Mouse (Mus musculus) kidney, postnatal 25 days (tissue): ENCODE measurements at regions not wholly inside any gene's neighbourhood (a gene's known extent, or its start where the extent isn't known, plus 50 kb on each side); places are given as distances from the start of the nearest gene placed in this dataset.
"Not testable (repeated sequence)": the region's sequence is repeated elsewhere in the genome, so short reads cannot be mapped to it uniquely, and the experiment has no call there.

Source experiments
- DNase-seq, 2 experiments: peaks; one replicate each; pipeline ENCODE4 v3.0.0; 2021; ENCODE audit warnings: mixed read lengths in 2 of 2

GRCm38 (mm10) chr11:93651966-93652365 lies 233.6 kb downstream of the Utp18 start:
- DNase-seq, result not testable (repeated sequence)
